Mouse (Mus musculus): ENCODE results near the gene Gm20479. TPM values are rescaled to one million over a fixed set of nuclear protein-coding genes. Genes with fewer than 3 reads are reported as not detected.

Gene Gm20479
- polyA plus RNA-seq, 1 experiment from 2014 or later, result not detected

GRCm38 (mm10) chr7:27378431-27378830 lies 21.2 kb upstream of the Gm20479 start:
- WGBS, result 26% methylated on average over 4 of the region's 4 CpGs
- DNase-seq (ENCODE audit: low spot score, missing footprints), result no peak
- H3K27me3 ChIP-seq (ENCODE audit: control insufficient read depth, insufficient read depth, low read length), result peaks cover 25% of the 10 kb centered on the region
- no peaks in the 10 kb centered on the region for H3K9me3 ChIP-seq (ENCODE audit: control insufficient read depth, low read length)
- no peak overlapping the region for H3K27ac ChIP-seq (ENCODE audit: low read depth, low read length)
- H3K4me3 ChIP-seq (ENCODE audit: low read depth, low read length), result no peak overlapping the region
- no peaks in the 10 kb centered on the region for H3K36me3 ChIP-seq (ENCODE audit: control insufficient read depth, insufficient read depth, low read length)
- no peak overlapping the region for H3K9ac ChIP-seq (ENCODE audit: low read length)
- ATAC-seq (ENCODE audit: low FRiP score), result no peak
- H3K4me2 ChIP-seq, result no peak overlapping the region
- no peaks in the 10 kb centered on the region for H3K4me1 ChIP-seq (ENCODE audit: control insufficient read depth, insufficient read depth, low read length)

GRCm38 (mm10) chr7:27375274-27375673 lies 18.1 kb upstream of the Gm20479 start:
- no peak overlapping the region for H3K4me3 ChIP-seq (ENCODE audit: low read depth, low read length)
- H3K4me1 ChIP-seq (ENCODE audit: control insufficient read depth, insufficient read depth, low read length), result no peaks in the 10 kb centered on the region
- H3K9ac ChIP-seq (ENCODE audit: low read length), result no peak overlapping the region
- H3K27ac ChIP-seq (ENCODE audit: low read depth, low read length), result no peak overlapping the region
- no peaks in the 10 kb centered on the region for H3K36me3 ChIP-seq (ENCODE audit: control insufficient read depth, insufficient read depth, low read length)
- DNase-seq (ENCODE audit: low spot score, missing footprints) (no peak), ATAC-seq (ENCODE audit: low FRiP score) (no peak)
- H3K4me2 ChIP-seq, result no peak overlapping the region
- H3K27me3 ChIP-seq (ENCODE audit: control insufficient read depth, insufficient read depth, low read length), result peaks cover 55% of the 10 kb centered on the region
- 2% methylated on average over 20 of the region's 22 CpGs for WGBS
- no peaks in the 10 kb centered on the region for H3K9me3 ChIP-seq (ENCODE audit: control insufficient read depth, low read length)

- Histone ChIP-seq H3K27me3 (ENCODE audit: control insufficient read depth, insufficient read depth, low read length) (peaks cover 84% of the 10 kb centered on the region), H3K27ac (ENCODE audit: low read depth, low read length) (no peak overlapping the region), H3K4me1 (ENCODE audit: control insufficient read depth, insufficient read depth, low read length) (no peaks in the 10 kb centered on the region), H3K4me3 (ENCODE audit: low read depth, low read length) (peak overlapping the region; percentile 7; the same call in 1 of the 2 replicates), H3K9ac (ENCODE audit: low read length) (no peak overlapping the region), H3K9me3 (ENCODE audit: control insufficient read depth, low read length) (no peaks in the 10 kb centered on the region; the same call in 1 of the 2 replicates), H3K36me3 (ENCODE audit: control insufficient read depth, insufficient read depth, low read length) (no peaks in the 10 kb centered on the region), H3K4me2 (peak overlapping the region; percentile 23; the same call in 1 of the 2 replicates)
- DNase-seq (ENCODE audit: low spot score, missing footprints) (peak; percentile 85), ATAC-seq (ENCODE audit: low FRiP score) (no peak)
- 7% methylated on average over 44 of the region's 44 CpGs for WGBS
These were observed 14.7 kb upstream of the Gm20479 start for GRCm38 (mm10) chr7:27371715-27372462.

GRCm38 (mm10) chr7:27369111-27369510 lies 11.9 kb upstream of the Gm20479 start:
- WGBS, result 85% methylated on average over 19 of the region's 19 CpGs
- H3K4me3 ChIP-seq (ENCODE audit: low read depth, low read length), result no peak overlapping the region
- ATAC-seq (ENCODE audit: low FRiP score), result no peak

GRCm38 (mm10) chr7:27367976-27368375 lies 10.8 kb upstream of the Gm20479 start:
- H3K36me3 ChIP-seq (ENCODE audit: control insufficient read depth, insufficient read depth, low read length), result no peaks in the 10 kb centered on the region
- peaks cover 3% of the 10 kb centered on the region; the same call in 1 of the 2 replicates for H3K4me1 ChIP-seq (ENCODE audit: control insufficient read depth, insufficient read depth, low read length)
- no peak overlapping the region for H3K27ac ChIP-seq (ENCODE audit: low read depth, low read length)
- H3K4me2 ChIP-seq, result no peak overlapping the region
- no peak overlapping the region for H3K4me3 ChIP-seq (ENCODE audit: low read depth, low read length)
- peaks cover 94% of the 10 kb centered on the region for H3K27me3 ChIP-seq (ENCODE audit: control insufficient read depth, insufficient read depth, low read length)
- H3K9me3 ChIP-seq (ENCODE audit: control insufficient read depth, low read length), result no peaks in the 10 kb centered on the region; the same call in 1 of the 2 replicates
- ATAC-seq (ENCODE audit: low FRiP score), result no peak
- WGBS, result 10% methylated on average over 11 of the region's 11 CpGs
- no peak overlapping the region for H3K9ac ChIP-seq (ENCODE audit: low read length)
- peak; percentile 69 for DNase-seq (ENCODE audit: low spot score, missing footprints)

More at GRCm38 (mm10) chr7:27369111-27369510, 11.9 kb upstream of the Gm20479 start:
- Histone ChIP-seq H3K9ac (ENCODE audit: low read length) (no peak overlapping the region), H3K27ac (ENCODE audit: low read depth, low read length) (no peak overlapping the region), H3K4me1 (ENCODE audit: control insufficient read depth, insufficient read depth, low read length) (peaks cover 3% of the 10 kb centered on the region; the same call in 1 of the 2 replicates), H3K9me3 (ENCODE audit: control insufficient read depth, low read length) (no peaks in the 10 kb centered on the region; the same call in 1 of the 2 replicates), H3K36me3 (ENCODE audit: control insufficient read depth, insufficient read depth, low read length) (no peaks in the 10 kb centered on the region), H3K4me2 (no peak overlapping the region), H3K27me3 (ENCODE audit: control insufficient read depth, insufficient read depth, low read length) (peaks cover 90% of the 10 kb centered on the region)
- DNase-seq (ENCODE audit: low spot score, missing footprints), result peak; percentile 67

- H3K4me2 ChIP-seq, result no peak overlapping the region
- H3K27me3 ChIP-seq (ENCODE audit: control insufficient read depth, insufficient read depth, low read length), result peaks cover 83% of the 10 kb centered on the region
- H3K4me3 ChIP-seq (ENCODE audit: low read depth, low read length), result no peak overlapping the region
- H3K9me3 ChIP-seq (ENCODE audit: control insufficient read depth, low read length), result no peaks in the 10 kb centered on the region; the same call in 1 of the 2 replicates
- ATAC-seq (ENCODE audit: low FRiP score) (no peak), DNase-seq (ENCODE audit: low spot score, missing footprints) (peak; percentile 82)
- H3K4me1 ChIP-seq (ENCODE audit: control insufficient read depth, insufficient read depth, low read length), result peaks cover 3% of the 10 kb centered on the region; the same call in 1 of the 2 replicates
- H3K27ac ChIP-seq (ENCODE audit: low read depth, low read length), result no peak overlapping the region
- WGBS, result 47% methylated on average over 21 of the region's 21 CpGs
- no peak overlapping the region for H3K9ac ChIP-seq (ENCODE audit: low read length)
- H3K36me3 ChIP-seq (ENCODE audit: control insufficient read depth, insufficient read depth, low read length), result no peaks in the 10 kb centered on the region
These were observed 9.0 kb upstream of the Gm20479 start for GRCm38 (mm10) chr7:27366082-27366844.

- H3K4me1 ChIP-seq (ENCODE audit: control insufficient read depth, insufficient read depth, low read length), result peaks cover 3% of the 10 kb centered on the region; the same call in 1 of the 2 replicates
- peaks cover 69% of the 10 kb centered on the region for H3K27me3 ChIP-seq (ENCODE audit: control insufficient read depth, insufficient read depth, low read length)
- ATAC-seq (ENCODE audit: low FRiP score) (no peak), DNase-seq (ENCODE audit: low spot score, missing footprints) (peak; percentile 91)
- no peak overlapping the region for H3K4me3 ChIP-seq (ENCODE audit: low read depth, low read length)
- no peak overlapping the region for H3K9ac ChIP-seq (ENCODE audit: low read length)
- no peaks in the 10 kb centered on the region for H3K36me3 ChIP-seq (ENCODE audit: control insufficient read depth, insufficient read depth, low read length)
- H3K27ac ChIP-seq (ENCODE audit: low read depth, low read length), result no peak overlapping the region
- 2% methylated on average over 29 of the region's 29 CpGs for WGBS
- H3K4me2 ChIP-seq, result no peak overlapping the region
- H3K9me3 ChIP-seq (ENCODE audit: control insufficient read depth, low read length), result no peaks in the 10 kb centered on the region
These were observed 7.2 kb upstream of the Gm20479 start for GRCm38 (mm10) chr7:27364379-27364778.

- peak overlapping the region; percentile 75 for H3K4me2 ChIP-seq
- peak overlapping the region; percentile 50 for H3K4me3 ChIP-seq (ENCODE audit: low read depth, low read length)
- H3K27me3 ChIP-seq (ENCODE audit: control insufficient read depth, insufficient read depth, low read length), result peaks cover 55% of the 10 kb centered on the region
- H3K36me3 ChIP-seq (ENCODE audit: control insufficient read depth, insufficient read depth, low read length), result no peaks in the 10 kb centered on the region
- DNase-seq (ENCODE audit: low spot score, missing footprints), result peak; percentile 100
- peak; percentile 96 for ATAC-seq (ENCODE audit: low FRiP score)
- WGBS, result under 1% methylated on average over 51 of the region's 52 CpGs
- peak overlapping the region; percentile 72 for H3K9ac ChIP-seq (ENCODE audit: low read length)
- H3K27ac ChIP-seq (ENCODE audit: low read depth, low read length), result no peak overlapping the region
- peaks cover 2% of the 10 kb centered on the region; the same call in 1 of the 2 replicates for H3K9me3 ChIP-seq (ENCODE audit: control insufficient read depth, low read length)
- H3K4me1 ChIP-seq (ENCODE audit: control insufficient read depth, insufficient read depth, low read length), result peaks cover 5% of the 10 kb centered on the region; the same call in 1 of the 2 replicates
These were observed 4.2 kb upstream of the Gm20479 start for GRCm38 (mm10) chr7:27361283-27361946.
